Mouse (Mus musculus): Measurements from ENCODE around the gene Celf1. TPM values are rescaled to one million over a fixed set of nuclear protein-coding genes. Genes with fewer than 3 reads are reported as not detected.

Celf1 gene
- polyA plus RNA-seq, 1 experiment from 2014 or later, result 29.4 TPM

- WGBS (ENCODE audit: insufficient replicate concordance), result 90% methylated on average over 16 of the region's 16 CpGs
- peaks cover 7% of the 10 kb centered on the region; the same call in 1 of the 2 replicates for H3K4me1 ChIP-seq (ENCODE audit: insufficient read depth)
- ATAC-seq, result no peak
- H3K27me3 ChIP-seq (ENCODE audit: insufficient read depth, low read length), result no peaks in the 10 kb centered on the region
- DNase-seq, result no peak
- no peak overlapping the region for H3K9ac ChIP-seq (replicated peaks)
- H3K36me3 ChIP-seq (replicated peaks; ENCODE audit: insufficient read depth, low read length), result peaks cover 49% of the 10 kb centered on the region
- H3K27ac ChIP-seq (ENCODE audit: low read depth), result no peak overlapping the region
- no peak overlapping the region for H3K4me2 ChIP-seq (ENCODE audit: low read depth, low read length)
- H3K4me3 ChIP-seq (ENCODE audit: low read depth, low read length), result no peak overlapping the region
- H3K9me3 ChIP-seq (ENCODE audit: low read length), result no peaks in the 10 kb centered on the region
- no peak for TF ChIP-seq CTCF (IDR thresholded peaks at IDR 0.05; ENCODE audit: low read depth)
- TF ChIP-seq EP300 (IDR thresholded peaks at IDR 0.05; ENCODE audit: low read depth), result no peak
Measured at GRCm38 (mm10) chr2:91062779-91063606, 122.8 kb downstream of the Celf1 start.

GRCm38 (mm10) chr2:91064211-91064610, 124.0 kb downstream of the Celf1 start:
- Histone ChIP-seq H3K9me3 (ENCODE audit: low read length) (no peaks in the 10 kb centered on the region), H3K4me1 (ENCODE audit: insufficient read depth) (peaks cover 16% of the 10 kb centered on the region), H3K4me2 (ENCODE audit: low read depth, low read length) (no peak overlapping the region), H3K36me3 (replicated peaks; ENCODE audit: insufficient read depth, low read length) (peaks cover 38% of the 10 kb centered on the region), H3K4me3 (ENCODE audit: low read depth, low read length) (no peak overlapping the region), H3K27ac (ENCODE audit: low read depth) (no peak overlapping the region), H3K27me3 (ENCODE audit: insufficient read depth, low read length) (no peaks in the 10 kb centered on the region), H3K9ac (replicated peaks) (no peak overlapping the region)
- ATAC-seq, result no peak
- WGBS (ENCODE audit: insufficient replicate concordance), result 87% methylated on average over 6 of the region's 6 CpGs
- TF ChIP-seq CTCF (IDR thresholded peaks at IDR 0.05; ENCODE audit: low read depth) (peak; percentile 22; the same call in 1 of the 2 replicates), EP300 (IDR thresholded peaks at IDR 0.05; ENCODE audit: low read depth) (no peak)
- DNase-seq, result no peak

DNA sequence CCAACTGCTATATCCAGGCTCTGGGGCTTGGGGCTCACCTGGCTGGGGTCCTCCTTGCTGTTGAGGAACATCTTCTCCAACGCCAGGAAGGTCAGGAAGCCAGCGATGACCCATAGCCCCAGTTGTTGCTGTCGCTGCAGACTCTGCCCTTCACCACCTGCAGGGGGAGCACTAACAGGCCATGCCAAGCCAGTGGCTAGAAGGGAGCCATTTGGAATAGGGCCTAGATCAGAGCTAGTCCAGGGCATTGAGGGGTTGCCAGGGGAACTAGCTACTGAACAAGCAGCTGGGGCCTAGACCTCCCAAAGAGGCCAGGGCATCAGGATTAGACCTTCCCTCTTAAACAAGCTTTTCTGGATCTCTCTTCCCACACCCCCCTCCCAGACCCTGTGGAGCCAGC, 125.4 kb downstream of the Celf1 start:
- no peak for ATAC-seq
- Histone ChIP-seq H3K27me3 (ENCODE audit: insufficient read depth, low read length) (no peaks in the 10 kb centered on the region), H3K4me3 (ENCODE audit: low read depth, low read length) (no peak overlapping the region), H3K4me1 (ENCODE audit: insufficient read depth) (peaks cover 21% of the 10 kb centered on the region), H3K9ac (replicated peaks) (no peak overlapping the region), H3K27ac (ENCODE audit: low read depth) (no peak overlapping the region), H3K36me3 (replicated peaks; ENCODE audit: insufficient read depth, low read length) (peaks cover 30% of the 10 kb centered on the region), H3K4me2 (ENCODE audit: low read depth, low read length) (no peak overlapping the region), H3K9me3 (ENCODE audit: low read length) (no peaks in the 10 kb centered on the region)
- DNase-seq, result peak; percentile 66
- TF ChIP-seq EP300 (IDR thresholded peaks at IDR 0.05; ENCODE audit: low read depth), result no peak
- peak; percentile 89 for TF ChIP-seq CTCF (IDR thresholded peaks at IDR 0.05; ENCODE audit: low read depth)
- WGBS (ENCODE audit: insufficient replicate concordance), result 31% methylated on average over 3 of the region's 3 CpGs

DNA sequence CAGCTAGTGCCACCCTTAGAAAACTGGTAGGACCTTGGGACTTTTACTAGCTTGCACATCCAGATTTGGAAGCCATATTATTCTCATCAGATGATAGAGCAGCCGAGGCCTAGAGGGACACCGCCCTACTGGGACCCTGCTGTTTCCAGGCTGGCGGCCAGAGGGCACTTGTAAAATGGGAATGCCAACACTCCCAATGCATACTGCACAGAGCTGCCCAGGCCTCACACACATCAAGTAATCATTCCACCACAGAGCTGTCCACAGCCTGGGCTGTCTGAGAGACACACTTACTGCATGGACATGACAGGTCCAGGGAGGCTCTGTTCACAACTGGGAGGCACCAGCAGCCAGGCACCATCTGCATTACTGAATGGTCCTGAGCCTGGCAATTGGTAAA, 126.3 kb downstream of the Celf1 start:
- no peak for DNase-seq
- Histone ChIP-seq H3K27ac (ENCODE audit: low read depth) (no peak overlapping the region), H3K4me1 (ENCODE audit: insufficient read depth) (peaks cover 24% of the 10 kb centered on the region), H3K9ac (replicated peaks) (no peak overlapping the region), H3K36me3 (replicated peaks; ENCODE audit: insufficient read depth, low read length) (peaks cover 27% of the 10 kb centered on the region), H3K4me3 (ENCODE audit: low read depth, low read length) (no peak overlapping the region), H3K4me2 (ENCODE audit: low read depth, low read length) (no peak overlapping the region), H3K9me3 (ENCODE audit: low read length) (no peaks in the 10 kb centered on the region), H3K27me3 (ENCODE audit: insufficient read depth, low read length) (no peaks in the 10 kb centered on the region)
- no peak for ATAC-seq
- WGBS (ENCODE audit: insufficient replicate concordance), result 85% methylated on average over 3 of the region's 3 CpGs
- no peak for TF ChIP-seq CTCF (IDR thresholded peaks at IDR 0.05; ENCODE audit: low read depth)
- TF ChIP-seq EP300 (IDR thresholded peaks at IDR 0.05; ENCODE audit: low read depth), result no peak

DNA sequence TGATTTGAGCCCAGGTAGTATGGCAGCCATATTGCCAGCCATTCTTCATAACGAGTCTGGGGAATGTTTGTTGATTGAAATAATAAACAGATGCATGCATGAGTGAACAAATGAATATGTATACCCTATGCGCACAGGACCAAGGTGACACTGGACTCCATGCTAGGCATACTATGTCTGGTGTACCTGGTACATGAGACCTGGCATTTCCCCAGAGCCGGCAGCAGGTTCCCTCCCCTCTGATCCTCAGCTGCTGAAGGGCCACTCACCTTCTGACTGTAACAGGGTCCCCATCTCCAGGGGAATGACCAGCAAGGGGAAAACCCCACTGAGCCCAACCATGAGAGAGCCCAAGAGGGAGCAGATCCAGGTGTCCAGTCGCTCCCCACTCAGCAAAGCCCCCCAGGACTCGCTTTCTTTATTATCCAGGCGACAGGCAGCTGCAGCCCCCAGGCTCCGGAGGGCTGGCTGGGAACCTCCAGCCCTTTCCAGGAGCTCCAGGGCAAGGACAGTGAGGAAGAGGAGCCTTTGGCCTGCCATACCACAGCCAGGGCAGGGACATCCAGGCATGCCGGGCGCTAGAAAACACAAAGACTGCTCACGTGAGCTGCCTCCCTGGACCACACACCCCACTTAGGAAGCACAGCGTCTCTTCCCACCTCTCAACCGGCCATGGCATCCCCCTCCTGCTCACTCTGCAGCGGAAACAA, 128.1 kb downstream of the Celf1 start:
- peaks cover 15% of the 10 kb centered on the region for H3K36me3 ChIP-seq (replicated peaks; ENCODE audit: insufficient read depth, low read length)
- TF ChIP-seq CTCF (IDR thresholded peaks at IDR 0.05; ENCODE audit: low read depth) (no peak), EP300 (IDR thresholded peaks at IDR 0.05; ENCODE audit: low read depth) (no peak)
- 77% methylated on average over 13 of the region's 13 CpGs for WGBS (ENCODE audit: insufficient replicate concordance)

GRCm38 (mm10) chr2:91068872-91069165, 128.6 kb downstream of the Celf1 start:
- 74% methylated on average over 6 of the region's 6 CpGs for WGBS (ENCODE audit: insufficient replicate concordance)
- peak overlapping the region; percentile 86 for H3K4me2 ChIP-seq (ENCODE audit: low read depth, low read length)
- no peak for ATAC-seq

More for the DNA sequence above, 128.1 kb downstream of the Celf1 start:
- Histone ChIP-seq H3K27me3 (ENCODE audit: insufficient read depth, low read length) (no peaks in the 10 kb centered on the region), H3K4me1 (ENCODE audit: insufficient read depth) (peaks cover 22% of the 10 kb centered on the region), H3K27ac (ENCODE audit: low read depth) (no peak overlapping the region), H3K4me2 (ENCODE audit: low read depth, low read length) (peak overlapping the region; percentile 86; the same call in 1 of the 2 replicates), H3K9ac (replicated peaks) (no peak overlapping the region), H3K9me3 (ENCODE audit: low read length) (no peaks in the 10 kb centered on the region), H3K4me3 (ENCODE audit: low read depth, low read length) (no peak overlapping the region)
- ATAC-seq (no peak), DNase-seq (no peak)

More at GRCm38 (mm10) chr2:91068872-91069165, 128.6 kb downstream of the Celf1 start:
- H3K4me1 ChIP-seq (ENCODE audit: insufficient read depth), result peaks cover 22% of the 10 kb centered on the region
- no peak overlapping the region for H3K4me3 ChIP-seq (ENCODE audit: low read depth, low read length)
- H3K27me3 ChIP-seq (ENCODE audit: insufficient read depth, low read length), result no peaks in the 10 kb centered on the region
- H3K36me3 ChIP-seq (replicated peaks; ENCODE audit: insufficient read depth, low read length), result peaks cover 13% of the 10 kb centered on the region
- peak overlapping the region; percentile 79; the same call in 1 of the 2 replicates for H3K9ac ChIP-seq (replicated peaks)
- H3K9me3 ChIP-seq (ENCODE audit: low read length), result no peaks in the 10 kb centered on the region
- H3K27ac ChIP-seq (ENCODE audit: low read depth), result no peak overlapping the region
- DNase-seq, result no peak
- TF ChIP-seq EP300 (IDR thresholded peaks at IDR 0.05; ENCODE audit: low read depth) (no peak), CTCF (IDR thresholded peaks at IDR 0.05; ENCODE audit: low read depth) (no peak)

Other genes with a start within 250 kb of the Celf1 start
- gene Fnbp4, start 195.0 kb upstream of the Celf1 start, polyA plus RNA-seq (2015; fragmentation: Nextera tagmentation; extraction: Ambion mirVana), result 12.7 and 16.8 TPM in 2 replicates
- gene Agbl2, start 157.7 kb upstream of the Celf1 start, polyA plus RNA-seq (2015; fragmentation: Nextera tagmentation; extraction: Ambion mirVana), result 0.06 TPM in 1 of 2 replicates, not detected in the other
- gene Mtch2, start 93.2 kb upstream of the Celf1 start, polyA plus RNA-seq (2015; fragmentation: Nextera tagmentation; extraction: Ambion mirVana), result 182 and 184 TPM in 2 replicates
- 2.9 and 3.1 TPM in 2 replicates for gene C1qtnf4, start 54.5 kb upstream of the Celf1 start, polyA plus RNA-seq (2015; fragmentation: Nextera tagmentation; extraction: Ambion mirVana)
- 8.7 and 9.8 TPM in 2 replicates for gene Kbtbd4, start 35.6 kb upstream of the Celf1 start, polyA plus RNA-seq (2015; fragmentation: Nextera tagmentation; extraction: Ambion mirVana)
- gene Ndufs3, start 35.6 kb upstream of the Celf1 start, polyA plus RNA-seq (2015; fragmentation: Nextera tagmentation; extraction: Ambion mirVana), result 196 and 199 TPM in 2 replicates
- 1.6 and 1.8 TPM in 2 replicates for gene Rapsn, start 95.2 kb downstream of the Celf1 start, polyA plus RNA-seq (2015; fragmentation: Nextera tagmentation; extraction: Ambion mirVana)
- gene Psmc3, start 113.6 kb downstream of the Celf1 start, polyA plus RNA-seq (2015; fragmentation: Nextera tagmentation; extraction: Ambion mirVana), result 109 and 112 TPM in 2 replicates
- gene Slc39a13, start 130.0 kb downstream of the Celf1 start, polyA plus RNA-seq (2015; fragmentation: Nextera tagmentation; extraction: Ambion mirVana), result 7.2 TPM in 2 replicates
- gene Spi1, start 142.0 kb downstream of the Celf1 start, polyA plus RNA-seq (2015; fragmentation: Nextera tagmentation; extraction: Ambion mirVana), result 31.7 and 35.5 TPM in 2 replicates
- gene Mybpc3, start 177.8 kb downstream of the Celf1 start, polyA plus RNA-seq (2015; fragmentation: Nextera tagmentation; extraction: Ambion mirVana), result 0.04 TPM in 2 replicates
- 2.9 and 3.6 TPM in 2 replicates for gene Madd, start 243.5 kb downstream of the Celf1 start, polyA plus RNA-seq (2015; fragmentation: Nextera tagmentation; extraction: Ambion mirVana)